9 mouse cellular contexts compared by ENCODE assay signal in genomic region chr2:116838538-116839197, GRCm38 (mm10). TPM values are rescaled to one million over a fixed set of nuclear protein-coding genes. Genes with fewer than 3 reads are reported as not detected.
DNase-seq lines count a peak whose midpoint lies in the region; ATAC-seq and TF ChIP-seq lines count a peak whose summit lies in the region.
"Had no signal": no experiment of that assay in that cellular context is flagged by ENCODE, and none has a peak within 500 bp of the region (broad histone marks: within the 10 kb centered on the region; RNA-seq: fewer than 3 reads in every experiment).

No protein-coding gene starts in this region.

- H3K9me3 ChIP-seq in limb, embryonic 11.5 days (ENCODE audit: control insufficient read depth, low read length), result no peaks in the 10 kb centered on the region
- no peaks in the 10 kb centered on the region for H3K9me3 ChIP-seq in limb, embryonic 10.5 days (replicated peaks)
- no peaks in the 10 kb centered on the region for H3K9me3 ChIP-seq in forebrain, postnatal 0 days (ENCODE audit: low read length)
- H3K9me3 ChIP-seq in lung, embryonic 15.5 days, result no peaks in the 10 kb centered on the region
- H3K9me3 ChIP-seq: liver, embryonic 13.5 days had no signal

- H3K4me3 ChIP-seq in limb, embryonic 11.5 days (ENCODE audit: low read depth, low read length), result no peak overlapping the region
- H3K4me3 ChIP-seq in limb, embryonic 10.5 days, result no peak overlapping the region
- no peak overlapping the region for H3K4me3 ChIP-seq in forebrain, postnatal 0 days (ENCODE audit: low read depth, low read length)
- H3K4me3 ChIP-seq in lung, embryonic 15.5 days, result no peak overlapping the region
- H3K4me3 ChIP-seq: liver, embryonic 13.5 days had no signal

- no peaks in the 10 kb centered on the region for H3K36me3 ChIP-seq in limb, embryonic 11.5 days (ENCODE audit: control insufficient read depth, insufficient read depth, low read length)
- H3K36me3 ChIP-seq in limb, embryonic 10.5 days, result no peaks in the 10 kb centered on the region
- H3K36me3 ChIP-seq in forebrain, postnatal 0 days (ENCODE audit: insufficient read depth), result no peaks in the 10 kb centered on the region
- H3K36me3 ChIP-seq in lung, embryonic 15.5 days, result no peaks in the 10 kb centered on the region
- H3K36me3 ChIP-seq: liver, embryonic 13.5 days had no signal

- peak; percentile 55 for DNase-seq in limb, embryonic 11.5 days (ENCODE audit: low spot score)
- no peak for DNase-seq in limb, embryonic 10.5 days (ENCODE audit: low spot score)
- peak; percentile 18 for DNase-seq in adrenal gland, postnatal 25 days
- peak; percentile 78 for DNase-seq in forebrain, postnatal 0 days
- peak; percentile 39 for DNase-seq in kidney, adult 18-20 months
- DNase-seq in right cerebral cortex, postnatal 25 days, result peak; percentile 28
- DNase-seq in gastrocnemius, postnatal 10 days, result no peak
- DNase-seq: liver, embryonic 13.5 days had no signal

- TF ChIP-seq CTCF in forebrain, postnatal 0 days (IDR thresholded peaks at IDR 0.05; ENCODE audit: low read depth), result peak; percentile 79

- ATAC-seq in limb, embryonic 11.5 days (ENCODE audit: insufficient number of reproducible peaks, low FRiP score, low TSS enrichment, low read depth), result no peak
- ATAC-seq in forebrain, postnatal 0 days, result peak; percentile 81
- ATAC-seq in lung, embryonic 15.5 days (ENCODE audit: borderline replicate concordance, extremely low read depth, low FRiP score, low TSS enrichment), result no peak; the same call in 1 of the 2 replicates

- H3K4me2 ChIP-seq in limb, embryonic 11.5 days (ENCODE audit: low read depth, severe bottlenecking), result no peak overlapping the region
- H3K4me2 ChIP-seq in forebrain, postnatal 0 days (ENCODE audit: low read depth), result peak overlapping the region; percentile 28
- H3K4me2 ChIP-seq in lung, embryonic 15.5 days, result peak overlapping the region; percentile 20; the same call in 1 of the 2 replicates
- H3K4me2 ChIP-seq: liver, embryonic 13.5 days had no signal

- H3K9ac ChIP-seq in limb, embryonic 11.5 days (ENCODE audit: low read length), result no peak overlapping the region
- H3K9ac ChIP-seq in forebrain, postnatal 0 days, result no peak overlapping the region
- no peak overlapping the region for H3K9ac ChIP-seq in lung, embryonic 15.5 days
- H3K9ac ChIP-seq: liver, embryonic 13.5 days had no signal

- 42% methylated on average over 8 of the region's 8 CpGs for WGBS in limb, embryonic 11.5 days
- WGBS in limb, embryonic 10.5 days, result 49% methylated on average over 8 of the region's 8 CpGs
- 20% methylated on average over 8 of the region's 8 CpGs for WGBS in forebrain, postnatal 0 days
- 48% methylated on average over 8 of the region's 8 CpGs for WGBS in lung, embryonic 15.5 days

- no peak overlapping the region for H3K27ac ChIP-seq in limb, embryonic 11.5 days (replicated peaks; ENCODE audit: low read depth, low read length)
- no peak overlapping the region for H3K27ac ChIP-seq in limb, embryonic 10.5 days
- H3K27ac ChIP-seq in forebrain, postnatal 0 days (ENCODE audit: low read depth, low read length), result no peak overlapping the region
- H3K27ac ChIP-seq in lung, embryonic 15.5 days, result no peak overlapping the region
- H3K27ac ChIP-seq: liver, embryonic 13.5 days had no signal

- H3K27me3 ChIP-seq in limb, embryonic 11.5 days (ENCODE audit: control insufficient read depth, insufficient read depth, low read length), result no peaks in the 10 kb centered on the region
- no peaks in the 10 kb centered on the region for H3K27me3 ChIP-seq in limb, embryonic 10.5 days (ENCODE audit: low read depth, poor library complexity, severe bottlenecking)
- no peaks in the 10 kb centered on the region for H3K27me3 ChIP-seq in forebrain, postnatal 0 days (ENCODE audit: insufficient read depth, low read length)
- no peaks in the 10 kb centered on the region for H3K27me3 ChIP-seq in lung, embryonic 15.5 days
- H3K27me3 ChIP-seq: liver, embryonic 13.5 days had no signal

- no peaks in the 10 kb centered on the region for H3K4me1 ChIP-seq in limb, embryonic 11.5 days (ENCODE audit: control insufficient read depth, insufficient read depth, low read length)
- H3K4me1 ChIP-seq in limb, embryonic 10.5 days, result no peaks in the 10 kb centered on the region
- no peaks in the 10 kb centered on the region for H3K4me1 ChIP-seq in forebrain, postnatal 0 days (ENCODE audit: insufficient read depth)
- no peaks in the 10 kb centered on the region; the same call in 1 of the 2 replicates for H3K4me1 ChIP-seq in lung, embryonic 15.5 days
- H3K4me1 ChIP-seq: liver, embryonic 13.5 days had no signal

RNA-seq across cellular contexts. Expression of gene Tmco5, which starts 39.8 kb away (rescaled TPM):
- not detected in 2 replicates for polyA plus RNA-seq in limb, embryonic 11.5 days (2014; fragmentation: Nextera tagmentation; extraction: Ambion mirVana)
- not detected in 2 replicates for polyA plus RNA-seq in limb, embryonic 10.5 days (2016; fragmentation: Nextera tagmentation; extraction: Ambion mirVana)
- not detected in 2 replicates for total RNA-seq in adrenal gland, postnatal 25 days (2021)
- total RNA-seq in forebrain, postnatal 0 days (2014; rRNA removed), result not detected in 2 replicates
- polyA plus RNA-seq in forebrain, postnatal 0 days (2015; fragmentation: Nextera tagmentation; extraction: Ambion mirVana), result 0.20 and 0.21 TPM in 2 replicates
- not detected in 2 replicates for polyA plus RNA-seq in lung, embryonic 15.5 days (2015; fragmentation: Nextera tagmentation; extraction: Ambion mirVana)
- total RNA-seq in gastrocnemius, postnatal 10 days (2021), result not detected
- polyA plus RNA-seq: liver, embryonic 13.5 days had no signal

Comparison
In these comparisons a context has a peak if more than half of its experiments do, and no peak if none do; other contexts are left out.
1. DNase-seq: peak in limb, embryonic 11.5 days (single experiment), adrenal gland, postnatal 25 days (single experiment), forebrain, postnatal 0 days (single experiment), kidney, adult 18-20 months (single experiment) and right cerebral cortex, postnatal 25 days (single experiment); none in limb, embryonic 10.5 days (single experiment) and gastrocnemius, postnatal 10 days (single experiment).